Mouse (Mus musculus): ENCODE measurements at regions not wholly inside any gene's neighbourhood (a gene's known extent, or its start where the extent isn't known, plus 50 kb on each side); places are given as distances from the start of the nearest gene placed in this dataset.

GRCm38 (mm10) chr4:54552864-54553618 is 391.8 kb upstream of the Zfp462 start:
- no peak overlapping the region for H3K4me3 ChIP-seq (ENCODE audit: low read depth, low read length)

GRCm38 (mm10) chr4:54563075-54563474 is 381.8 kb upstream of the Zfp462 start:
- H3K4me3 ChIP-seq (ENCODE audit: low read depth, low read length), result no peak overlapping the region
- DNase-seq (ENCODE audit: low spot score) (no peak), ATAC-seq (no peak)
- H3K27ac ChIP-seq (ENCODE audit: low read depth, low read length), result no peak overlapping the region
- H3K36me3 ChIP-seq (ENCODE audit: control insufficient read depth, insufficient read depth, low read length), result no peaks in the 10 kb centered on the region
- no peak overlapping the region for H3K9ac ChIP-seq (ENCODE audit: low read length)
- H3K4me1 ChIP-seq (ENCODE audit: control insufficient read depth, insufficient read depth, low read length), result no peaks in the 10 kb centered on the region
- H3K9me3 ChIP-seq (replicated peaks; ENCODE audit: control insufficient read depth, low read length), result no peaks in the 10 kb centered on the region
- WGBS, result 94% methylated on average over 1 of the region's 1 CpGs
- H3K4me2 ChIP-seq (ENCODE audit: low read length), result no peak overlapping the region
- H3K27me3 ChIP-seq (replicated peaks; ENCODE audit: control insufficient read depth, insufficient read depth, low read length), result no peaks in the 10 kb centered on the region

More at GRCm38 (mm10) chr4:54552864-54553618, 391.8 kb upstream of the Zfp462 start:
- no peak overlapping the region for H3K4me2 ChIP-seq (ENCODE audit: low read length)
- no peak overlapping the region for H3K9ac ChIP-seq (ENCODE audit: low read length)
- no peaks in the 10 kb centered on the region for H3K4me1 ChIP-seq (ENCODE audit: control insufficient read depth, insufficient read depth, low read length)
- H3K27ac ChIP-seq (ENCODE audit: low read depth, low read length), result no peak overlapping the region
- 88% methylated on average over 7 of the region's 7 CpGs for WGBS
- DNase-seq (ENCODE audit: low spot score) (no peak), ATAC-seq (no peak)
- H3K27me3 ChIP-seq (replicated peaks; ENCODE audit: control insufficient read depth, insufficient read depth, low read length), result no peaks in the 10 kb centered on the region
- no peaks in the 10 kb centered on the region for H3K9me3 ChIP-seq (replicated peaks; ENCODE audit: control insufficient read depth, low read length)
- no peaks in the 10 kb centered on the region for H3K36me3 ChIP-seq (ENCODE audit: control insufficient read depth, insufficient read depth, low read length)

GRCm38 (mm10) chr4:54573185-54573584 is 371.7 kb upstream of the Zfp462 start:
- Histone ChIP-seq H3K9ac (ENCODE audit: low read length) (no peak overlapping the region), H3K36me3 (ENCODE audit: control insufficient read depth, insufficient read depth, low read length) (no peaks in the 10 kb centered on the region), H3K27me3 (replicated peaks; ENCODE audit: control insufficient read depth, insufficient read depth, low read length) (no peaks in the 10 kb centered on the region), H3K4me1 (ENCODE audit: control insufficient read depth, insufficient read depth, low read length) (no peaks in the 10 kb centered on the region), H3K4me3 (ENCODE audit: low read depth, low read length) (no peak overlapping the region), H3K9me3 (replicated peaks; ENCODE audit: control insufficient read depth, low read length) (no peaks in the 10 kb centered on the region), H3K4me2 (ENCODE audit: low read length) (no peak overlapping the region), H3K27ac (ENCODE audit: low read depth, low read length) (no peak overlapping the region)
- no peak for DNase-seq (ENCODE audit: low spot score)
- ATAC-seq, result no peak

- Histone ChIP-seq H3K4me2 (ENCODE audit: low read length) (no peak overlapping the region), H3K27ac (ENCODE audit: low read depth, low read length) (no peak overlapping the region), H3K4me3 (ENCODE audit: low read depth, low read length) (no peak overlapping the region), H3K9me3 (replicated peaks; ENCODE audit: control insufficient read depth, low read length) (no peaks in the 10 kb centered on the region), H3K9ac (ENCODE audit: low read length) (no peak overlapping the region), H3K36me3 (ENCODE audit: control insufficient read depth, insufficient read depth, low read length) (no peaks in the 10 kb centered on the region), H3K4me1 (ENCODE audit: control insufficient read depth, insufficient read depth, low read length) (no peaks in the 10 kb centered on the region), H3K27me3 (replicated peaks; ENCODE audit: control insufficient read depth, insufficient read depth, low read length) (no peaks in the 10 kb centered on the region)
- 84% methylated on average over 6 of the region's 6 CpGs for WGBS
- peak; percentile 5 for DNase-seq (ENCODE audit: low spot score)
- ATAC-seq, result no peak
Measured at GRCm38 (mm10) chr4:54587197-54587596, 357.7 kb upstream of the Zfp462 start.

GRCm38 (mm10) chr4:54588704-54589103 is 356.1 kb upstream of the Zfp462 start:
- no peak for ATAC-seq
- DNase-seq (ENCODE audit: low spot score), result no peak
- H3K27me3 ChIP-seq (replicated peaks; ENCODE audit: control insufficient read depth, insufficient read depth, low read length), result no peaks in the 10 kb centered on the region
- H3K4me2 ChIP-seq (ENCODE audit: low read length), result no peak overlapping the region
- no peak overlapping the region for H3K27ac ChIP-seq (ENCODE audit: low read depth, low read length)
- H3K9me3 ChIP-seq (replicated peaks; ENCODE audit: control insufficient read depth, low read length), result no peaks in the 10 kb centered on the region
- no peaks in the 10 kb centered on the region for H3K36me3 ChIP-seq (ENCODE audit: control insufficient read depth, insufficient read depth, low read length)
- no peak overlapping the region for H3K4me3 ChIP-seq (ENCODE audit: low read depth, low read length)
- 82% methylated on average over 6 of the region's 6 CpGs for WGBS
- no peak overlapping the region for H3K9ac ChIP-seq (ENCODE audit: low read length)
- no peaks in the 10 kb centered on the region for H3K4me1 ChIP-seq (ENCODE audit: control insufficient read depth, insufficient read depth, low read length)

- 44% methylated on average over 15 of the region's 15 CpGs for WGBS
- Histone ChIP-seq H3K9me3 (replicated peaks; ENCODE audit: control insufficient read depth, low read length) (no peaks in the 10 kb centered on the region), H3K36me3 (ENCODE audit: control insufficient read depth, insufficient read depth, low read length) (no peaks in the 10 kb centered on the region), H3K27me3 (replicated peaks; ENCODE audit: control insufficient read depth, insufficient read depth, low read length) (no peaks in the 10 kb centered on the region), H3K9ac (ENCODE audit: low read length) (no peak overlapping the region), H3K4me1 (ENCODE audit: control insufficient read depth, insufficient read depth, low read length) (no peaks in the 10 kb centered on the region), H3K4me3 (ENCODE audit: low read depth, low read length) (no peak overlapping the region), H3K4me2 (ENCODE audit: low read length) (no peak overlapping the region), H3K27ac (ENCODE audit: low read depth, low read length) (no peak overlapping the region; the same call in 1 of the 2 replicates)
- peak; percentile 46 for DNase-seq (ENCODE audit: low spot score)
- peak; percentile 63 for ATAC-seq
Measured at GRCm38 (mm10) chr4:54601671-54602512, 343.0 kb upstream of the Zfp462 start.

- WGBS, result 79% methylated on average over 6 of the region's 6 CpGs
Measured at GRCm38 (mm10) chr4:54602513-54603205, 342.2 kb upstream of the Zfp462 start.

GRCm38 (mm10) chr4:54610101-54610500 is 334.7 kb upstream of the Zfp462 start:
- WGBS, result 74% methylated on average over 5 of the region's 5 CpGs
- Histone ChIP-seq H3K9me3 (replicated peaks; ENCODE audit: control insufficient read depth, low read length) (no peaks in the 10 kb centered on the region), H3K9ac (ENCODE audit: low read length) (no peak overlapping the region), H3K27ac (ENCODE audit: low read depth, low read length) (no peak overlapping the region), H3K4me2 (ENCODE audit: low read length) (no peak overlapping the region), H3K36me3 (ENCODE audit: control insufficient read depth, insufficient read depth, low read length) (no peaks in the 10 kb centered on the region), H3K27me3 (replicated peaks; ENCODE audit: control insufficient read depth, insufficient read depth, low read length) (no peaks in the 10 kb centered on the region), H3K4me1 (ENCODE audit: control insufficient read depth, insufficient read depth, low read length) (peaks cover 8% of the 10 kb centered on the region), H3K4me3 (ENCODE audit: low read depth, low read length) (no peak overlapping the region)
- ATAC-seq, result no peak
- no peak for DNase-seq (ENCODE audit: low spot score)

More at GRCm38 (mm10) chr4:54602513-54603205, 342.2 kb upstream of the Zfp462 start:
- no peak for DNase-seq (ENCODE audit: low spot score)
- Histone ChIP-seq H3K9ac (ENCODE audit: low read length) (no peak overlapping the region), H3K4me2 (ENCODE audit: low read length) (no peak overlapping the region), H3K36me3 (ENCODE audit: control insufficient read depth, insufficient read depth, low read length) (no peaks in the 10 kb centered on the region), H3K27me3 (replicated peaks; ENCODE audit: control insufficient read depth, insufficient read depth, low read length) (no peaks in the 10 kb centered on the region), H3K4me1 (ENCODE audit: control insufficient read depth, insufficient read depth, low read length) (no peaks in the 10 kb centered on the region), H3K27ac (ENCODE audit: low read depth, low read length) (no peak overlapping the region), H3K4me3 (ENCODE audit: low read depth, low read length) (no peak overlapping the region), H3K9me3 (replicated peaks; ENCODE audit: control insufficient read depth, low read length) (no peaks in the 10 kb centered on the region)
- no peak for ATAC-seq

All from forebrain, embryonic 14.5 days (tissue).